Mouse (Mus musculus) G1E (cell line): ENCODE measurements around the gene Cdsn.

ENCODE experiments used
- CTCF ChIP-seq: IDR thresholded peaks from 2 replicates; pipeline ENCODE4 v1.5.1; 2012; ENCODE audit warnings: low read depth, low read length, inconsistent platforms, mixed read lengths
- GATA1 ChIP-seq: IDR thresholded peaks from 2 replicates; pipeline ENCODE4 v1.6.1; 2012; ENCODE audit warnings: borderline replicate concordance, low read length, inconsistent platforms, mixed read lengths
- GATA2 ChIP-seq: IDR thresholded peaks from 2 replicates; pipeline ENCODE4 v1.6.1; 2012; ENCODE audit warnings: low read depth, low read length, inconsistent platforms, borderline replicate concordance
- TAL1 ChIP-seq: conservative IDR thresholded peaks from 2 replicates; pipeline ENCODE4 v1.6.1; 2012; ENCODE audit warnings: low read depth, low read length, inconsistent platforms, mixed read lengths

GRCm38 (mm10) chr17:35567767-35568166 lies 15.8 kb downstream of the Cdsn start:
- TF ChIP-seq CTCF (no peak), GATA1 (no peak), TAL1 (no peak), GATA2 (no peak)
